Mouse (Mus musculus) adrenal gland, adult (tissue): Measurements from ENCODE around the gene Acy3.
A peak's percentile ranks its signal among the peaks of the same experiment; 100 is the strongest.
"Not testable (repeated sequence)": the region's sequence is repeated elsewhere in the genome, so short reads cannot be mapped to it uniquely, and the experiment has no call there.

Experiments used
- DNase-seq, 2 experiments: peaks; one replicate each; pipeline ENCODE4 v3.0.0; 2022 to 2023; ENCODE audit warnings: low spot score in 1 of 2; ENCODE audit not compliant: inconsistent age in 2 of 2

Acy3 gene

DNA sequence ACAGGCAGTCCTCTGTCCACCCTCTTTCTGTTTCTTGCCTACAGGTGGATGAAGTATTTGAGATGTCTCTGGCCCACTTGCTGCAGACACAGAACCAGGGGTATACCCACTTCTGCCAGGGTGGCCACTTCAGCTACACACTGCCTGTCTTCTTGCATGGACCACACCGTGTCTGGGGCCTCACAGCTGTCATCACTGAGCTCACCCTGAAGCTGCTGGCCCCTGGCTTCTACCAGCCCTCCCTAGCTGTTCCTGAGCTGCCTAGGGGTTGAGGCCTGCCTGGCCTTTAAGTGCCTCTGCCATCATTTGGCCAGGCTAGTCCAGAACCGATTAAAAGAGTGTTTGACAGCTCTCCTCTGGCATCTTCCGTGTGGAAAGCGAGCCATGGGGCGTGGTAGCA, 15.4 kb downstream of the Acy3 start:
- no peak for DNase-seq

DNA sequence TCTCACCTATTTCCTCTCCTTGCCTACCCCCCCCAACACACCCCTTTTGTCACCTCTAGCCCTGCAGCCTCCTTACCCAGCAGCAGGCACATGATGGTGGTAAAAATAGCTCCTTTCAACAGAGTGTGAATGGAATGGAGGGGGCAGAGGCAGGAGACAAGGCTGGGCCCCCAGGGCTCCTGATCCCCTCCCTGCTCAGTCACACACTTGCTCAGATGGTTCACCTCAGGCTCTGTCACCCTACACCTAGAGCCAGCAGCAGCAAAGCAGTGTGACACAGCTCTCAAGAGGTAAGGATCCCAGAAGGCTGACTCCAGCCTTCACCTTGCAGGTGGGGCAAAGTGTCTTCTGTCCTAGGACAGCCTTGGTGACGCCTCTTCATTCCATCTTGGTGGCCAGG, 16.7 kb downstream of the Acy3 start, which contains the start of gene Doc2g:
Gene Doc2g, plus strand, starts transcription at position 202 of the 400 bp plus-strand sequence.
- no peak for DNase-seq

DNA sequence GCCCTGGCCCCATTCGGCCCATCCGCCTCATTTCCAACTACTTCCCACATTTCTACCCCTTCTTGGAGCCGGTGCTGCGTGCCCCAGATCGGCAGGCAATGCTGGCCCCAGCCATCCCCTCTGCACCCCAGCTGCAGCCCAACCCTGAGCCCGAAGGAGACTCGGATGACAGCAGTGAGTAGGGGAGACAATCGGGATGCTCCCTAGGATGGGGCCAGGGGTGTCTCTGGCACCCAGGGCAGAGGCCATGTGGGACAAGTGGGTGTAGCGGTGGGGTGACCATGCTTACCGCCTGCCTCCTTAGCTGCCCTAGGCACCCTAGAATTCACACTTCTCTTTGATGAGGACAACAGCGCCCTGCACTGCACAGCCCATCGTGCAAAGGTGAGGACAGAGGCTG, 17.3 kb downstream of the Acy3 start:
- no peak for DNase-seq

- no peak for DNase-seq
These were observed 18.0 kb downstream of the Acy3 start for GRCm38 (mm10) chr19:4004331-4004730.

GRCm38 (mm10) chr19:4005091-4005490, 18.7 kb downstream of the Acy3 start:
- DNase-seq = no peak

DNA sequence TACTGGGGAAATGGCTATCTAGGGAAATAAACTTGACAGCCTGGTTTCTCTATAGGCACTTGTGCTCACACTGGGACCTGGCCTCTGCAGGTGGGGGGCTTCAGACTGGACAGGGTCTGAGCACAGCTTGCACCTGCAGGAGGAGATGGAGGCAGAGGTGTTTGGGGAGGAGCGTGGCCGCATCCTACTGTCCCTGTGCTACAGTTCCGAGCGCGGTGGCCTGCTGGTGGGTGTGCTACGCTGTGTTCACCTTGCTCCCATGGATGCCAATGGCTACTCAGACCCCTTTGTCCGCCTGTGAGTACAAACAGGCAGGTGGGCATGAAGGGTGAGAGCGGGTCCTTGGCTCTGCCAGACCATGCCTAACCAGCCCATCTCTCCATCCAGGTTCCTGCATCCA, 19.6 kb downstream of the Acy3 start:
- DNase-seq = peak in 1 of 2 experiments; percentile 6

- DNase-seq = peak in 1 of 2 experiments; percentile 5
These were observed 24.7 kb downstream of the Acy3 start for GRCm38 (mm10) chr19:4011086-4011485.

DNA sequence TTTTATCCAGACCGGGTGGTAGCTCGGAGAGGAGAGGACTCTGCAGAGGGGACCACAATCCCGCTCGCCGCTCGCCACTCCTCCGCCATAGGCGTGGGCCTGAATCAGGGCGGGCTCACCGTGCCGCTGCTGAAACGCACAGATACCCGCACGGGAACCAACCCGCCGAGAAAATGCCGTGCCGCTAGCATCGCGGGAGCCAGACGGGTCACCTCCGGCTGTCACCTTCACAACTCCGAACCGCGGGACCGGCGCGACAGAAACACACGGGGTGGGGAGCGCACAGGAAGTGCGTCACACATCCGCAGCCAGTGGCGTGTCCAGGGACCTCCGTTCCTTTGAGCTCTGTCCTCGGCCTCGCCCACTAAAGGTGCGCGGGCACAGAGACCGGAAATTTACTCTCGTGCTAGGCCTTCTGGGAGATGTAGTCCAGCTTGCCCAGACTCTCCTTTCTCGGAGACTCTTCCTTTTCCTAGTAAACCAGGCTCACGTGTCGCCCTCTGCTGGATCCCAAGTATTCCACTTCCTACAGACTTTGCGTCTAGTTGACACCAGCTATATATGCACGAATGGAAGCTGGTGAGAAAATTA, 26.2 kb downstream of the Acy3 start, which contains the start of gene Ndufv1:
Gene Ndufv1, minus strand, starts transcription at position 375 of the 591 bp plus-strand sequence.
- DNase-seq = peak; percentile 98 to 99

GRCm38 (mm10) chr19:4013066-4013465, 26.7 kb downstream of the Acy3 start:
- no peak for DNase-seq

DNA sequence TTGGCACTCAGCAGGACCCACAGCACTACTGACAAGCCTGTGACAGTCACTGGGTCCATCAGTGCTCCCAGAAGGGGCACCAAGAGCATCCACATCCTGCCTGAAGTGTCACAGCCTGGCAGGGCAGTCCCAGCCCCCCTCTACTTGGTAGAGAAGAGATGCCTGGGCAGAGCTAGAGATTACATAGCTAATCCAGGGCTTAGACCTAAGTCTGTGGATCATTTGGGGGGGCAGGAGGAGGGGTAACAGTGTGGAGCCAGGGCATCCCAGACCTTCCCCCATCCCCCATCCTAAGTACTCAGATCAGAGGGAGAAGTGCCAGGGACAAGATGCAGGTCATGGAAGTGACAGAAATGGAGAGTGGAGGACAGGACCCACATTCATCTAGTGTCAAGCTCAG, 28.4 kb downstream of the Acy3 start:
- DNase-seq = peak in 1 of 2 experiments; percentile 9

- no peak for DNase-seq
These were observed 29.3 kb downstream of the Acy3 start for GRCm38 (mm10) chr19:4015635-4016034.

DNA sequence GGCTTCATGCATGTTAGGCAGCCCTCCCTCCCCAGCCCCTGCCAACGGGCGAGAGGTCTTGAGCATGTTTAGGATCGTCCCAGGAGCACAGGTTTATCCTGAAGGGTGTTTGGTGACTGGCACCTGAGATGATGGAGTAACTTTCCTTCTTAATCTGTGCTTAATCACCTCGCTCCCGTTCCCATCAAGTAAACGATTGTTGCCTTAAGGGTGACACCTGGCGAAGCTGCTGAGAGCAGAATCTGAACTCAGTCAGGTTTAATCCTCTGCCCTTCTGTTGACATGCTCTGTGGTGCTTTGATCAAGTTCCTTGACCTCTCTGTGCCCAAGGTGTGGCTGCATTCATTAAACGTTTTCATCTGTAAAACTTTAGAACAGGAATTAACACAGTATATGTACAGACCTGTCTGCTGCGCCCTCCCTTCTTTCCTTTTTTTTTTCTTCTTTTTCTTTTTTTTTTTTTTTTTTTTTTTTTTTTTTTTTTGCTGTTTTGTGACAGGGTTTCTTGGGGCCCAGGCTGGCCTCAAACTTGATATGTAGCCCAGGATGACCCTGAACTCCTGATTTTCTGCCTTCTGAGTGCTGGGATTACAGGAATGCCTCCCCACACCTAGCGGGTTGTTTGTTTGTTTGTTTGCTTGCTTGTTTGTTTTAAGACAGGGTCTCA, 31.7 kb downstream of the Acy3 start:
- DNase-seq = no peak

- peak; percentile 86 to 95 for DNase-seq
These were observed 32.6 kb downstream of the Acy3 start for GRCm38 (mm10) chr19:4018743-4019583.

DNA sequence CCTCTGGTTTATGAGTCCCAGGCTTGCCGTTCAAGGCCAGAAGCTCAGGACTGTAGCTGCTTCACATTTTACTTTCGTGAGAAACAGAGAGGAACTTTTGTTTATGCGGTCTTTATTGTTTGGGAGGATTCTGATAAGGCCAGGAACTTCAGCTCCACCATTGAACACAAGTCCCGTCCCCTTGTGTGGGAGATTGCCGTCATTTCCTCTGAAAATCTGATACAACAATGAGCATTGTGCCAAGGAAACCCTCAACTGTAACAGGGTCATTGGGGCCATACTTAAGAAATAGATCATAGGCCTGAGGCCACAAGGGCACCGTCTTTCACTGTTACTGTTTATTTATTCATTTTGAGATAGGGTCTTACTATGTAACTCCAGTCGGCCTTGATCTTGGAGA, 36.8 kb downstream of the Acy3 start:
- no peak for DNase-seq

DNA sequence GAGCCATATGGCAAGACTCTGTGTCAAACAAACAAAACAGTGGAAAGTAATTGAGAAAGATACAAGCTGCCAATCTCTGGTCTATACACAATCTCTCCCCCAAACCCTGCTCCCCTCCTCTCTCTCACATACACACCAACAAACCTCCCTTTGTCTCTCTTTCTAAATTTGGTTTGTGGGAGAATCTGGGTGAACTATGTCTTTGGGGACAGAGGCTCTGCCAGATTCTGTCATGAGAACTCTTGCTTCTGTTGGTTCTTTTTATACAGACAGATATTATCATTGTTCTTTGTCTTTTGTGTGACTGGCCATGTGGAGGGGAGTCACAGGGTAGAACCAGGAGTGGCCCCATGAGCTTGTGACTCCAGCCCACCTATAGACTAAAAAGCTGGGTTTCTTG, 41.2 kb downstream of the Acy3 start:
- no peak for DNase-seq

- no peak for DNase-seq
These were observed 46.3 kb downstream of the Acy3 start for GRCm38 (mm10) chr19:4032668-4033067.

- no peak for DNase-seq
These were observed 46.9 kb downstream of the Acy3 start for GRCm38 (mm10) chr19:4033298-4033697.

GRCm38 (mm10) chr19:4033742-4034141, 47.4 kb downstream of the Acy3 start:
- no peak for DNase-seq

DNA sequence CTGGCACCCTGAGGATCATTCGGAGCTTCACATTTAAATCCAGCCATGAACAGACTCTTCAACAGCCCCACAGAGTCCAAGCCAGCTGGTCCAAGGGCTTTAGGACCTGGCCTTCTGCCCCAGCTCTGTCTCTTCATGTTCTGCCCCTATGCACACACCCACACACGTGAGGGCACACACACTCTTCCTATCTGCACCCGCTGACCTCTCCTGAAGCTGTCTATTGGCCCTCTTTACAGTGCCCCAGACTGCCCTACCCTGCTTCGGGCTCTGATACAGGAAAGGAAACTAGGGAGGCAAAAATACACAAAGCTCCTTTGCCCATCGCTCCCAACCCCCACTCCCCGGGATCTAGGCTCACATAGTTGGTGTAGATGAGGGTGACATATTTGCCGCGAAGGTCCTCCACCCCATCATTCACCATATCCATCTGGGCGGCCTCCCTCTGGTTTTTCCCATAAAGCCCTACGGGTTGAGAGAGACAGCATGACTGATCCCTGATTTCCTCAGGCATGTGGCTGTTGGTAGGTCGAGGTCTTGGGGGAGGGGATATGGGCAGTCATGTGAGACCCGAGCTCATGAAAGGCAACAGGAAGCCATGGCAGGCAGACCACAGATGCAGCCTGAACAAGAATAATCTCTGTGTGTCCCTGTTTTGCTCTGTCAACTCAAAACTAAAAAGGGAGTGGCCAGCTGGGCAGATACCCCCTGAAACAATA, 50.1 kb downstream of the Acy3 start:
- no peak for DNase-seq

GRCm38 (mm10) chr19:4037154-4037787, 50.9 kb downstream of the Acy3 start:
- DNase-seq = not testable (repeated sequence)

DNA sequence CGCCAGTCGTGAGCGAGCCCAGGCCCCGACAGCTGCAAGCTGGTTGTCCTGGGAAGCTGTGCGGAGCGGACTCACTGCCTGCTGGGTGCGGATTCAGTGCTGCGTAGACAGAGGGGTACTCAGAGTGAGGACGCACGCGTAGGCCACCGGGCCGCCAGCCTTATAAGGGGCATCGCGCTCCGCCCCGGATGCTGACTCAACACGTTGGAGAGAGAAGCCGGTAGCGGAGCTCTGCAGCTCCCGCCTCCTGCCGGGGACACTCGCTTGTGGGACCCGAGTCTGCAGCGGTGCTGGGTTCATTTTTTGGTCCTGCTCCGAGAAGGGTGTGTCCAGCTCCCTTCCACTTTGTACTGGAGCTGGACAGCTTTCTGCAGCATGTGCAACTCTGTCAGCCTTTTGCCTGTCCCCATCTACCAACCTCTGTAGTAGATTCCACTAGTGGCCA, 51.4 kb downstream of the Acy3 start, which contains the start of gene Gstp1:
Gene Gstp1, minus strand, starts transcription at position 198 of the 445 bp plus-strand sequence.
- peak; percentile 91 to 96 for DNase-seq
